Mouse (Mus musculus) layer of hippocampus, postnatal 25 days (tissue): Measurements from ENCODE around the gene Slc22a22. TPM values are rescaled to one million over a fixed set of nuclear protein-coding genes. Genes with fewer than 3 reads are reported as not detected.
"Not testable (repeated sequence)": the region's sequence is repeated elsewhere in the genome, so short reads cannot be mapped to it uniquely, and the experiment has no call there.

Source experiments
- DNase-seq, 2 experiments: peaks; one replicate each; pipeline ENCODE4 v3.0.0; 2022; ENCODE audit warnings: mixed read lengths in 2 of 2, low spot score in 1 of 2; ENCODE audit errors: extremely low spot score in 1 of 2
- total RNA-seq, 2 experiments: library from RNA; stranded (reverse); gene quantifications; 2 replicates each; pipeline ENCODE4 v1.2.3; 2021

The Slc22a22 gene
- total RNA-seq, 2 experiments from 2014 or later, result not detected

DNA sequence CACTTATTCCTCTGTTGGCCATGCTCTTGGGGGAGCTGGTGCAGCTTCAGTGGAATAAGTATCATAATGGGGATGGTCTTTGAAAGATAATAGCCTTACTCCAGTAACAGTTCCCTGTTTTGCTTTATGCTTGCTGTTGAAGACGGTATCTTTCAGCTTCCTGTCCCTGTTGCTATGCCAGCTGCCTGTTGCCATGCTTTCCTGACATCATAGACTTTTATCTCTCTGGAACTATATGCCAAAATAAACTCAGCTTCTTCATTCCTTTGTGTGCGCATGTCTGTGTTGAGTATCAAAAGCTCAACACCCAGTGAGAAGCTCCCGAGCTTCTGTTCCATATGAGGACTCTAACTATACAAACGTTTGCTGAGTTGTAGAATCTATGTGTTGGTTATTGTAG, 83.4 kb downstream of the Slc22a22 start:
- no peak for DNase-seq

DNA sequence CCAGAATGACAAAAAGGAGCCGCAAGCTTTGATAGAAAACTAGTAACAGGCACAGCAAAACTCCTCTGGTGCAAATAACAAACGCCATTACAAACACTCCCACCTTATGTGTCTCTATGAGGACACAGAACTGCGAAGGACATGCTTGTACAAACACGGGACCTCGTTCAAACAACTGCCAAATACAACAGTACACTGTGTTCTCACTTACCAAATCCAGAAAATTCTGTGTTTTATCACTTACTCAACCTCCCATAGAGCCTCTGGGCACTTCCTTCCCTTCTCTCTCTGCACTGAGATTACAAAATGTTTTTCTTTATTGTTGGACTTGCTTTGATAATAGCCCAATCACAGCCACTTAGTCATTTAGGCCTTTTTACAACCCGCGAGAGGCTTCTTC, 97.0 kb downstream of the Slc22a22 start:
- DNase-seq, result no peak

DNA sequence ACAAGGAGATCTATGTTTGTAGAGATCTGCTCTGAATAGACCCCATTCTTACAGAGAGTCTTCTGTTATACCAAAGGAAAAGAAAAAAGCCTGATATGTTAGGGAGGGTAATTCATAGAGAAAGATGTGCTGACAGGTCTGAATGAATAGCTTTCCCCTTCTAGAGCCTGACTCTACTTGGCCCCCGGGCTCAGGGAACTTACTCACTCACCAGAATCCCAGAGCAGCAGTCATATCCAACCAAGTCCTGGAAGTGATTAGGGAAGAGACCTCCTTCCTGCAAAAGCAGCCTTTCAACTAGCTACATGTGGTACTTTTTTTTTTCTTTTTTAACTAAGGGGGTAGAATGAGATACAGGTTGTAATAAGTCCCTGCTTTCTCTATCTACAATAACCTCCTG, 111.0 kb downstream of the Slc22a22 start:
- DNase-seq, result no peak

DNA sequence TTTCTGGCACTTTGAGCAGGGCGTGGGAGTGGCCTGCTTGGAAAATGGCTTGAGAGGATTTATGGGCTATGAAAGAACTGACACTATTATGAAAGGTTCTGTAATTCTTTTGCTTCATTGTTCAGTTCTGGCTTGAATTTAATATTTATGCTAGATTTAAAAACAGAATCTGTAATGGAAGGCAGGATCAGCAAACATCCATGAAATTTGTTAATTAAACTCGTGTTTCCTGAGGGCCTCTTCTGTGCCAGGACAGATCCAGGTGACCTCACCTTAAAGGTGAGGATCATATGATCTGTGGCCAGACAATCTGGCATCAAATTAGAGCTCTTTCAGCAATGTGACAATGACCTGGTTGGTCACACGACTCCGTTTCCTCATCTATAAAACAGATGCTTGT, 122.1 kb downstream of the Slc22a22 start:
- no peak for DNase-seq

DNA sequence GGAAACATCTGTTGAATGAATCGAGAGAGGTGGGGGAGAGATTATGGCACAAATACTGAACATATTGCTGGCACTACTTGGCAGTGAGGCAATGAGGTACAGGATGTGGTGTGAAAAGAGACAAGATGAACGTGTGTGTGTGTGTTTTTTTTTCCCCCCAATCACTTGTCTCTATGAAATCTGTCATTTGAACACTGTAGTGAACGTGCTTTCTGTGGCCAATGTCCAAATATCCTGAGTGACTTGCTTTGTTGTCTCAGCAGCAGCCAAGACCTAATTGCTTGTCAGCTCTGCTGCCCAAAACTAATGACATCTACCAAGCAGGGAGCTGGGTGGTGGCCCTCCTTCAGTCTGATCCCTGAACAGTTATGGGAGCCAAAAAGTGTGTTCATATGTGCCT, 136.9 kb downstream of the Slc22a22 start:
- DNase-seq, result no peak

DNA sequence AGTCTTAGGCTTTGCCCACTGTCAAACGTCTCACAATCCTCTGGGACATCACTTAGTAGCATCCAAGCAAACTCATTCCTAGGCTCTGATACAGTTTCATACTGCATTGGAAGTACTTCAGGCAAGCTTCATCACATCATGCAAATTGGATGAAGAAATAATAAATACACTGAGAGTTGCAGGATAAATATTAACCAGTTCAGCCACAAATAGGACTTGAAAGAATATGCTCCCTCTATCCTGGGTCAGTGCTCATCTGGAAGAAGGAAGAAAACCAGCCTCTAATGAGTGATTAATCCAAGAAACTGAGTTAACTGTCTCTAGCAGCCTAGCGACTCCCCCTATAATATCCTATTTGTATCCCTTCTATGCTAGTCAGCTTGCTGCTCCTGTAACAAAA, 146.1 kb downstream of the Slc22a22 start:
- DNase-seq, result no peak

DNA sequence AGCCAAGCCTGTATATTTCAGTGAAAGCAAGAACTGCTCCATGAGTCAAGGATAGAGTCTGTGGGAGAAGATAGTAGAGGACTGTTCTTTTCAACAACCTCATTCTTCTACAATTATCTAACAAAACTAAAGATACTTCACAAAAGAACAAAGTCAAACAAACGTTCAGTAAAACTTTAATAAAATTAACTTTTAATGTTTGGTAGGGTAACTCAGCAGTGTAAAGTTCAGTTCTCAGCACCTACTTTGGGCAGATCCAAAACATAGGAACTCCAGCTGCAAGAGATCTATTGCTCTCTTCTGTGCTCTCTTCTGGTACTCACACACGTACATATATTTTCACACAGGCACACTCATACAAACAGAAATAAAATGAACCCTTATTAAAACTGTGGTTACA, 159.4 kb downstream of the Slc22a22 start:
- no peak for DNase-seq

DNA sequence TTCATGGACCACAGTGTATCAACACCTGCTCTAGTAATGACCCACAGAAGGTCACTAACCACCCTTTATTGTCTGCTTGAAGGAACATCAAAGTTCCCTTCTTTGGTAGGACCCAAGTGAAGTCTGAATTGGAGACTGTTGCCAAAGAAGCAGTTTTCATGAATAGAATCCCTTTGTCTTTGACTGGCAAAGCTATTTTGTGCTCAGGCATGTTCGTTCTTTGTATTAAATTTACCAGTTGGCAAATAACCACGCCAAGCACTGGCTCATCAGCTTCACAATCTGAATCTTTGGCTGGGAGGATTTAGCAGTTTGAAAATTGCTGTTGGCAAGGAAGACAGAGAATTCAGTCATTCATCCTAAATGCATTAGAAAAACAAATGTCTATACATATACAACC, 160.9 kb downstream of the Slc22a22 start:
- DNase-seq, result no peak

DNA sequence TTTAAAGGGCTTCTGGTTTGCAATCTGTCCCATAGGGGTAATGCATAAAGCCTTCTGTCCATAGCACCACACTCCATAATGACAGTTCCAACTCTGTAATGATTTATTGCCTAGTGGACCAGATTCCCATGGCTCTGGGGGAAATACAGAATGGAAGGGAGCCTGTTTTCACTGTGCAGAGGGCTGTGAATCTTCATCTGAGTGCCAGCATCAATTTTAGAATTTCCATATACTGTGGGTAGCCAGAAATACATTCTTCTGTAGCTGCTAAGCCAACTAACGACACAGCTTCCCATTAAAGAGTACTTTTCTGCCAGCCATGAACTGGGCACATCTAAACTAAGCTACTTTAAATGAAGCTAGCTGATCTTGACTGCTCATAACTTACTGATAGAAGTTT, 174.7 kb downstream of the Slc22a22 start:
- DNase-seq, result no peak

DNA sequence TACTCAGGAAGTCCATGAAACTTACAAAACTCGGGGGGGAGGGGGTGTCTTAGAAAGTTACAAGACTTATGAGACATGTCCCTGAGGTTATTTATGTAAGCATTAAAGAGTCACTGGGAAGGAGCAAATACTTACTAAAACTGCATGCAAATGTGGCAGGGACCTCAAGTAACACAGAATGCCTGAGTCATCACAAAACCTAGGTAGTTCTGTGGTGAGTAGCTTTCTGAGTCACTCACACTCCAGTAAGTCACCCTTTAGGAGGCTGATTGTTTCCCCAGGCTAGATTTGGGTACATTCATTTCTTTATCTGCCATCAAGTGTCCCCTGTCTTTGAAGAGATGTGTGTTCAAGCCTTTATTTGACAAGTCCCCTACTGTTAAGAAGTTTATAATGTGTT, 198.9 kb downstream of the Slc22a22 start:
- DNase-seq, result no peak

DNA sequence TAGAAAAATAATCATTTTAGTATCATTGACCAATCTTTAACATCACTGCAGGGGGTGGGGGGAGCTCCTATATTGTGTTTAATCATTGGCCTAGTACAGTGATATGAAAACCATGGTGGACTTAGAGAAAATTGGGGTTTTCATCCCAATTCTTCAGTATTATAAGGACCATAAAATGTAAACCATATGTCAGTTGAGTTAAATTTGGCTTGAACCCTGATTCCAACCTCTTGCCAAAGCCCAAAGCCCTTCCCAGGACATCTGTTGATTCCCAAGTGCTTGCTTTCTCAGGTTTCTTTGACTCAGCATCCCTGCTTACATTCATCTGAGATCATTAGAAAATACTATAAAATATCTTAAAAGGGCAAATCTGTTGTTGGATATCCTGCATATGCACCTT, 201.0 kb downstream of the Slc22a22 start:
- DNase-seq, result no peak

DNA sequence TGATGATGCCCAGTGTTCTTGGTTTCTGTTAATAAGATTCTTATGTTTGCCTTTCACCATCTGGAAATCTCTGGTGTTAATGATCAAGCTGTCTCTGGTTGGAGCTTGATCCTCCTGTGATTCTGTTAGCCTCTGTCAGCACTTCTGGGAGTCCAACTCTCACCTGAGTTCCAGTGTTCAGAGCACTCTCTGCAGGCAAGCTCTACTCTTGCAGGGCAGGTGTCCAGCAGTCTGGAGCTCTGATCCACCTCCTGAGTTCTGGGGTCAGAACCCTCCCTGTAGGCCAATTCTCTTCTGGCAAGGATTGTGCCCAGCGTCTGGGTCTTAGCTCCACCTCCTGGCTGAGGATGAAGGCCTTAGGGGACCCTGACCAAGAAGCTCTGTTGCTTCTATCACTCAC, 237.4 kb downstream of the Slc22a22 start:
- DNase-seq, result not testable (repeated sequence)

DNA sequence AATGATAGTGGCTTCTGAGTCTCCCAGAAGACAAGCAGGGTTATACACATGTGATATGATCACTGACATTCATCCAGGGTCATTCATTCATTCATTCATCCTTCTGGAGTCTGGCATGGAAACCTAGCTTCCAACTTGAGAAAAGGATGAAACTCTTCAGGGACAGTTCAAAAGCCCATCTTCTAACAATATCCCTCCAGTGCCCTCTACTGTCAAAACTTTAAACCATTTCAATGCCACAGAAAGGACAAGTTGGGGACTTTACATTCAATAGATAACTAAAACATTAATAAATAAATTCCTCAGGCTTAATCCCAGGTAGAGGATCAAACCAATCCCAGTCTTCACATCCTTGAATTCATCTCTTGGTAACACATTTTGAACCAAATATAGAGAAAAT, 247.0 kb downstream of the Slc22a22 start:
- DNase-seq, result no peak

DNA sequence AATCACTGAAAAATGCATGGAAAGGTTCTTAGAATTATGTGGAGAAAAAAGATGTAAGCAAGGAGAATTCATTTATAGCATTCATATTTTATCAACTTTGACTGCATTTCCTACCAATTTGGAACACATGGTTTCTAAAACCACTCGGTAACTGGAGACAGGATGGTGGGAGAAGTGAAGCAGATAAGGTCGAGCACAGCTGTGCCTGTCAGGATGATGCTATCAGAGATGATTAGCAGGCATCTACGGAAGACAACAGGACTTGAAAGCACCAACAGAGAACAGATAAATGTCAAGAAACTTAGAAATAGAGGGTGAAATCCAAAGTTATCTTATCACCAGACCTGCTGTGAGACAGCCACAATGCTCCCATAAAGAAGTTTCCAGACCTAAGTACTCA, 272.1 kb downstream of the Slc22a22 start:
- DNase-seq, result no peak

DNA sequence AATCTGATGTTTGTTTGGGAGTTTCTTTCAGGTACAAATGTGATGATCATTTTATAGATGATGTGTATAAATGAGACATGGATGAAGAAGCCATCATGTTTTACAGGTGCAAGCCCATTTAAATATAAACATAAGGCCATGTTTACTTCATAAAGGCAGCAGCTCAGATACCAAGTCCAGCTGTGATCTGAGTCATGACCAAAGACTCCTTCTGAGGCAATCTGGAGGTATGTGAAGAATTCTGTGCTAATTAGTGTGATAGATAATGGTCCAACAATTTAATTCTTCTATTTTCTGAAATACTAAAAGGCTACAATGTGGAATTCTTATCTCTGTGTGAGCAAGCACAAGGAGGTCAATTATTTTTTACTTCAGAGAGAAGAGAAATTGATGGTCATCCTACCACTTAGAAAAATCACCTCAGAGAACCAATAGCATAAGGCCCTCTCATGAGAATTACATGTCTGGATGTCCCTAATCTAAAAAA, 272.9 kb downstream of the Slc22a22 start:
- DNase-seq, result no peak
